Mouse (Mus musculus) layer of hippocampus, postnatal 25 days (tissue): ENCODE data around the gene Egfl6. TPM values are rescaled to one million over a fixed set of nuclear protein-coding genes. Genes with fewer than 3 reads are reported as not detected.
A peak's percentile ranks its signal among the peaks of the same experiment; 100 is the strongest.
"Not testable (repeated sequence)": the region's sequence is repeated elsewhere in the genome, so short reads cannot be mapped to it uniquely, and the experiment has no call there.

Experiments used
- DNase-seq, 2 experiments: peaks; one replicate each; pipeline ENCODE4 v3.0.0; 2022; ENCODE audit warnings: mixed read lengths in 2 of 2, low spot score in 1 of 2; ENCODE audit errors: extremely low spot score in 1 of 2
- total RNA-seq, 2 experiments: library from RNA; stranded (reverse); gene quantifications; 2 replicates each; pipeline ENCODE4 v1.2.3; 2021

Egfl6 gene
- total RNA-seq, 2 experiments from 2014 or later = 5.0 to 5.4 TPM

DNA sequence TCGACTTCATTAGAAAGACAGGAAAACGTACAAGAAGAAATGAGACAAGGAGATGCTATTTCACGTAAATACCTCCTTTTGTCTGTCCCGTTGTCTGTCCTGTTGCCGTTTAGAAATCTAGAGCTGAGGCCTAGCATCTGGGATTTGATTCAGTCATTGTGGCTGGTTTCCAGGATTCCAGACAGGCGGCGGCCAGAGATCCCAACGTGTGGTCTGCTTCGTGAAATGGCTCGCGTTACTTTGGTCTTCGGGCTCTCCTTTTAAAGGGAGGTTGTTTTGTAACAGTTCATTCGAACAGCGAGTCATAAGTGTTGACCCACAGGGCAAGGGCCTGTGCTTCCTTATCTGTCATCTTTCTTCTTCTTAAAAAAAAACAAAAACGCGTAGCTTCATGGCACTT lies 67.2 kb downstream of the Egfl6 start, which contains the start of gene Tceanc:
Gene Tceanc (minus strand): TSS at position 223 of the 400 bp plus-strand sequence.
- DNase-seq = no peak

DNA sequence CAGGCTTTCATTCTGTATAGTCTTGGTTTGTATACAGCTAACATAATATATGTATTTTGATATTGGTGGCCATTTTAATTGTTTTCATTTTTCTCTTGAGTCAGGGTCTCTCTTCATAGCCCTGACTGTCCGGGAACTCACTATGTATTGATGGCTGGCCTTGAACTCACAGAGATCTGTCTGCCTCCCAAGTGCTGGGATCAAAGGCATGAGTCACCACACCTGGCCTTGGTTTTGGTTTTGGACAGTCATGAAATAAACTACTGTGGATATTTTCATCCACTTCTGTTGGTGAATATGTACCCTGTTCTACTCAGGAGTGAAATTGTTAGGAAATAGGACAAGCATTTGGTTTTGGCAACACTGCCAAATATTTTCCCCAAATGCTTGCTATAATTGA lies 68.9 kb downstream of the Egfl6 start:
- DNase-seq = no peak

DNA sequence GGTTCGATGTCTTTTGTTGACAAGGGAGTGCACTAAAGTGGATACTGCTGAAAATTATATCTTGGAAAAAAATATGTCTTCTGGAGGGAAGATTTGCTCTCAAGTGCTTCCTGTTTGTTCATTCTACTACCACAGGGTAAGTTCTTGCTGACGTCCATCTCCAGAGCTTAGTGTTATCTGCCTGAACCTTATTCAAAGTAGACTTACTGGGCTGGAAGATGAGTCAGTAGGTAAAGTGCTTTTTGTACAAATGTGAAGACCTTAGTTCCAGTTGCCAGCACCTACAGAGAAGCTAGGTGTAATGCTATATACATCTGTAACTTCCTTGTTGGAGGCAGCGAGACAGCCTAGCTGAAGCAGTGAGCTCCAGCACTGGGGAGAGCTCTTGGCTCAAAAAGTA lies 69.6 kb downstream of the Egfl6 start:
- no peak for DNase-seq

DNA sequence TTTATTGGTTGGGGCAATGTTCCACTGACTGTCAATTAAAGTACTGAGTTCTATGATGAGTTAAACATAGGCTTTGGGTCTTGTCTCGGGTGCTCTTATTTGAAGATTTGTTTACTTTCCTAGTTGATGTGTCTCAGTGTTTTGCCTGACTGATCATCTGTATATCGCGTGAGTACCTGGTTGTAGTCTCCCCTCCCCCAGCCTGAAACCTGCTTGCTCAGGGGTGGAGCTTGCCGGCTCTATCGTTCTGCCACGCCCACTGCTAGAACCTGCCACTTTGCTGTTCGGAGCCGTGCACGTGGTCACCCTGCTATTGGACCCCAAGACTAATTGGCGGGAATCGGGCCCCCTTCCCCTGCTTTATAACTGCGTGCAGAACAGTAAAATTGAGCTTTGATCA lies 71.5 kb downstream of the Egfl6 start:
- DNase-seq = not testable (repeated sequence)

DNA sequence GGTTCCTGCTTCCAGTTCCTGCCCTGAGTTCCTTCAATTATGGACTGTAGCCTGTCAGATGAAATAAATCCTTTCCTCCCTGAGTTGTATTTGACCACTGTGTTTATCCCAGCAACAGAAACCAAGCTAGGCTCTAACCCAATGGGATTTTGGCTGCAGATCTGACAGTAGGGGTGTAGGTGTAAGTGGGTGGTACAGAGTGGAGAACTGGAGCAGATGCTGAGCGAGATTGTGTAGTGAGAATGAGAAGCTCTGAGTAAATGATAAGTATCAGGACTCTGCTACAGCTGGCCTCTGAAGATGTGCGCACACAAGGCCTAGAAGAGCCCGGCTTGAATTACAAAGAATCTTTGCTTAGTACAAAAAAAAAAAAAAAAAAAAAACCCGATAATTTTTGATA lies 73.4 kb downstream of the Egfl6 start:
- DNase-seq = no peak

DNA sequence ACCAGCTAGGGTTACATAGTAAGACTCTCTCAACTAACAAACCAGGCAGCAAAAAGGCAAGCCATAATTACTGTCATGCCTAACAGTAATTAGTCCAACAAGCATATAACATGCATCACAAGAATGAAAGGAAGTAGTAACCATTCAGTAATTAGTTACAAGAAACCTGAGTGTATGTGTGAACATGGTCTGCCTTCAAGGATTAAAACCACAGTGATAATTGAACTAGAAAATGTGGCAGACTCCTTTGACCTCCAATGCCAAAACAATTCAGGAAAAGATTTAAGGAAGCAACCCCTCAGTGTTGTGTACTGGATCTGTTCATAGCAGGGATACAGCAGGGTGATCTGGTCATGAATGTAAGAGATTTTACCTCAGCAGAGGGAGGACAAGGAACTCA lies 74.4 kb downstream of the Egfl6 start:
- no peak for DNase-seq

DNA sequence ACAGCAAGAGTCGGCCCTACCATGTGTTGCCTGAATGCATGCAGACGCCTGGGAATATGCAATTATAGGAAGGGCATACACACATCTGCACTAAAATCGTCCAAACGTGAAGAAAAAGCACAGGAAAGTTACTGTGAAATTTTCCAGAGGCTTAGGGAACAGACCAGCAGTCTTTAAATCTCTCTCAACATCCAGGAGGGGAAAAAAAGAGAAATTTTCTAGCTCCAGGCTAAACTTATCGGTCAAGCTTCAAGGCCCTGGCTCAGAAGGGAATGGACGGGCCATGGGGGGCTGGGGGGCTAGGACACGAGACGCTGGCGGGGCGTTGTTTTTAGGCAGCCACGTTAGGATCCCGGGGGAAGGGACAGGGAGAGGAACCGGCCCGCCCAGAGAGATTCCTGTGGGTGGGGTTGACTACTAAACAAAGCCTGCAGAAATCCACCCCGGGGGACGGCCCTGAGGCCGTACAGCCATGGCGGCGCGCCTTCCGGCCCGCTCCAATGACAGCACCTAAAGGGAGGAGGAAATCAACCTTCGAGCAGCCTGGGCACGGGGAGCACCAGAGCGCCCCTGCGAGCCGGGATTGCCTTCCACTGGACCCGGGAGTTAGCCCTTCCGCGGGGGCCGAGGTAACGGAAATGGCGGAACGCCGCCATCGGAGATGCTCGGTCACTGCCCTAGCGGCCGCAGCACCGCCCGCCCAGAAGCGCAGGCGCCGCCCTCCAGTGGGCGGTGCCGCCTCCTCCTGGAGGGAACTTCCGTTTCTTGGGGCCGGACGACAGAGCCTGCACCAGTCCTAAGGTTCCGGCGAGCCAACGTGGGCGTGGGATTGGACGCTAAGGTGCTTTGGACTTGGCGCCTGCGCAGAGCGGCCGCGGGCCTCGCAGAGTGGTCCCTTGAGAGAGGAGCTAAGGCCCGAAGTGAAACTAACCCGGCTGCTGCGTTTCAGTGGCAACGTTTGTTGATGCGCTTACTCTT lies 75.5 kb downstream of the Egfl6 start:
- peak; percentile 70 to 71 for DNase-seq

DNA sequence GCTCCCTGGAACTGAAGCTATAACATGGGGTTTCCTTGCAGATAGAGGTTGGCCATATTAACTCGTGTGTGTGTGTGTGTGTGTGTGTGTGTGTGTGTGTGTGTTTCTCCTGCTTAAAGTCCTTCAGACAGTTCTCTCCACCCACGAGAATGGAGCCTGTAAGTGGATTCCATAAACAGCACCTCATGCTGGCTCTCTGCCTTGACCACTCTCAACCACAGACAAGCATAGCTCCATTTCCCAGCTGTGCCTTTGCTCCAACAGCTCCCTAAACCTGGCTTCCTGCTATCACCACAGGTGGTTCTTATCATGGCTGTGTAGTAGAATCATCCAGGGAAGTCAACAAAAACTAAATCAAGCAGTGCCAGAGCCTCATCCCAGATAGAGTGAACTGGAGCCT lies 81.1 kb downstream of the Egfl6 start:
- DNase-seq = no peak

DNA sequence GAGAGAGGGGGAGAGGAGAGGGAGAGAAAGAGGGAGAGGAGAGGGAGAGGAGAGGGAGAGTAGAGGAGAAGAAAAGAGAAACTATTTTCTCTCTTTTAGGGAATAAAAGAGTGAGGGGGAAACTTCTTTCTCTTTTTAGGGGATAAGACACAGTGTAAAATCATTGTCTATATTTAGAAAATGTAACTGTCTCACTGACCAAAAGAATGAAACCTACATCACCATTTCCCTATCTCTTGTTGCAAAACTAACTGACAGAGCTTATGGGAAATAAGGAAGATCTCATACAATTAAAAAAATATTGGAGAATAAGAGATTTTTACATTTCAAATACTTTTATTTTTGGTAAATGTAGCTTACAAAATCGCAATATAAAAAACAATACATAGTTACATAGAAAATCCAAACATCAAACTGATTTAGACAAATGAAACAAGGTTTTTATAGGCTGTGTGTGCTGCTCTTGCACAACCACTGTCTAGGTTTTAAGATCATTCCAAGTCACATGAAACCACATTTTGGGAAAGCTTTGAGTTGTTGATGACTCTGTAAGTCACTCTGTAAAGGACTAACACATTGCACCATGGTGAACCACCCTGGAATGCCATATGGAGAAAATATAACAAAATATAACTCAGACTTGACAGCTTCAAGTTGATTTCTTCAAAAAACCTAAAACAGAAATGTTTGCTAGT lies 85.9 kb downstream of the Egfl6 start:
- DNase-seq = no peak

DNA sequence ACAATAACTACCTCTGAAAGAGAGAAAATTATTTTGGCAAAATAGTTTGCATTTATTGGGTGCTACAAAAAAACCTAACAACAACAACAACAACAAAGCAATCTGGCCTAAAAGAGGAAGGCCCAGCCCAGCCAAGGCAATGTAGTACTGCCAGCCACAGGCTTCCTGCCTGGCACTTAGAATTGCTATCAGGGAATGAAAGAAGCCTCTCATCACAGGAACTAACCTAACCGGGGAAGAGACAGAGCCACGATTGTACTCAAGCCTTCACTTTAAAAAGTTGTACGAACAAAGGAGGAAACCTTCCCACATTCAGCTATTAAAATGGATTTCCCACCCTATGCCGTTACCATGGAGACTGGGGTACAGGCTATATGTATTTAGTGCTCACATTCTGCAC lies 87.7 kb downstream of the Egfl6 start:
- no peak for DNase-seq

DNA sequence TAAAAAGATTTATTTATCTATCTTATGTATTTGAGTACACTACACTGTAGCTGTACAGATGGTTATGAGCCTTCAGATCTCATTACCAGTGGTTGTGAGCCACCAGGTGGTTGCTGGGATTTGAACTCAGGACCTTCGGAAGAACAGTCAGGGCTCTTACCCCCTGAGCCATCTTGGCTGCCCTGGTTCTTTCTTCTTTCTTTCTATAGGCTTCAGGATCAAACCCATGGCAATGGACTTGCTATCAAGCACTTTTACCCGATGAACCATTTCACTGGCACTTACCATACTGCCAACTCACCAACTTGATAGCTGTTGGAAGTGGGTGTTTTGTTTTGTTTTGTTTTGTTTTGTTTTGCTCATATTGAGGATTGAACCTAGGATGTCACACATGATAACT lies 90.5 kb downstream of the Egfl6 start:
- no peak for DNase-seq

DNA sequence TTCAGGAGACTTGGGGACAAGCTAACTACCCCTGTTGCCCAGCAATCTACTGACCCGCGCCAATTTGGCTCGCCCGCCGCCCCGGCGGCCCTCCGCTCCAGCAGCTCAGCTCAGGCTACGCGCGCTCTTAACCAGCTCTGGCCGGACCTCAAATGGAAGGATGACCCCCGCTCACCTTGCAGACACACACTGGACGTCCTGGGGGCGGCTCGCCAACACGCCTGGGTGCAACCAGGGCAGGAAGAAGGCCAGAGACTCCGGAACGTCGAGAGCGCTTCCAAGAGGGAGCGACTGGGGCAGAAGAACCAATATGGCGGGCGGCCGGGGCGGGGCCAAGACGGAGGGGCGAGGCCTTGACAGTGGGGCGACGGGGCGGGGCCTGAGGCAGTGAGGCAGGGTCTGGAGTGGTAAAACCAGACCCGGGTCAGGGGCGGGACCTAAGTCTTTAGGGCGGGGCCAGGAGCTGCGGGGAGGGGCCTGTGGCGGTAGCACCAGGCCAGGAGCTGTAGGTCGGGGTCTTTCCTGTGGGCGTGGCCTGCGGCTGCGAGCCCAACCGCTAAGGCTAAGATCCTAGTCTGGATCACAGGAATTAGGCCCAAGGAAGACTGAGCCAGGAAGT lies 106.0 kb downstream of the Egfl6 start, which contains the start of gene Rab9:
Gene Rab9 (minus strand): TSS at position 503 of the 619 bp plus-strand sequence.
- DNase-seq = peak; percentile 68 to 71

DNA sequence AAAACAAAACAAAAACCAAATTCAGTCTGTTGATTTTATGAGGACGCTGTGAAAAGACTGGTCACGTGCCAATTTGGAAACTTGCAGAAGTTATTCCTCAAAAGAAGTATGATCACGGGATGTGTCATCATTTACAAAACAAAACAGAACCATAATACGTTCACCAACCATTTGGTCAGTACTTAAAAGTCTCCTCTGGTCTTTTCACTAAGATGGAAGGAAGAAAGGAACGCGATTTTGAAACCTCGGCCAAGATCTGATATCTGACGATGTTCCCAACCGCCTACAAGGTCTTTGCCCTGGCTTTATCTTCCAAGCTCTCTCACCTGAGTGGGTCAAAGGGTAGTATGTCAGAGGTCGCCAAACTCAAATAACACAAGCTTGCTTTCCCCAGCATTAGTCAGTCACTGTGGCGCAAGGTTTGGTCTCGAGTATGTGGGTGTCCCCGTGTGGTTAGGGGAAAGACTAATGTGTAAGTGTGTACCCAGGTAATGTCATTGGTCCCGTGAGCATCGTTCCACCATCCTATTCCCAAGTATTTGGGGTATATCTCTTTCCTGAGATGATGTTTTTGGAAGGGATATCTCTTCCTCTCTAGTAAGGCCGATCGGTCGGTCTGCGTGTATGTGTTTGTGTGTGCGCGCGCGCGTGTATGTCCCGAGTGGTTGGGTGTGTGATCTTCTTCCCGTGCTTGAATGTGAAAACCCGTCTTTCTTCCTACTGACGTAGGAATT lies 106.7 kb downstream of the Egfl6 start:
- no peak for DNase-seq

DNA sequence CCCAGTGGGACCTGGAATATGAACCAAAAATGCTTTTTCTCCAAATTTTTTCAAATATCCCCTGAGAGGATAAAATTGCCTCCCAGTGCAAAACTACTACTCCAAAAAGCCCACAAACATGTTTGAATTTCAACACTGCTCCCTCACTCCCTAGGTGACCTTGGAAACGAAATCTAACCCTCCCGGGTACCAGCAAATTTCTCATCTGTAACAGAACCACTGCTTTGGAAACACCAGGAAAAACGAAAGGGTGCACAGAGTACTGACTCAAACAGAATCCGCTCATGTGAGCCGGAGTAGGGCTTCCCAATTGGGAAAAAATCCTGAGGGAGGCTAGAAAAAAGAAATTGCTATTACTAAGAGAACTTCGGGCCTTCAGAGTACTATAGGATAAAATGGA lies 108.1 kb downstream of the Egfl6 start:
- DNase-seq = no peak

Other genes starting within 250 kb of the Egfl6 start
- 10 to 100 TPM; 56.1 to 59.8 TPM for gene Trappc2, start 145.1 kb downstream of the Egfl6 start, total RNA-seq
- 1 to 10 TPM; 4.5 to 5.1 TPM for gene Ofd1, start 145.0 kb downstream of the Egfl6 start, total RNA-seq
- 10 to 100 TPM; 38.5 to 39.0 TPM for gene Rab9, start 105.9 kb downstream of the Egfl6 start, total RNA-seq
- 1 to 10 TPM; 2.0 to 2.2 TPM for gene Tceanc, start 67.2 kb downstream of the Egfl6 start, total RNA-seq